Mouse (Mus musculus) liver, embryonic 14.5 days (tissue): ENCODE results near the gene Dennd1a. TPM values are rescaled to one million over a fixed set of nuclear protein-coding genes. Genes with fewer than 3 reads are reported as not detected.

Source experiments
- ATAC-seq: fragments of 200-750 bp; cut with Nextera tagmentation; 2 replicates; pipeline ENCODE4 v1.8.0; 2017; ENCODE audit warnings: moderate number of reproducible peaks, mild to moderate bottlenecking, moderate library complexity; ENCODE audit not compliant: insufficient read depth
- DNase-seq, 3 experiments: peaks; one replicate each; pipeline ENCODE4 v3.0.0-alpha.2; 2012 to 2013; ENCODE audit warnings: low read depth in 3 of 3, low spot score in 3 of 3
- H3K27ac ChIP-seq: fragments of 300-500 bp; sonication (generic); 2 replicates; pipeline ENCODE4 v1.5.1; 2014; ENCODE audit warnings: moderate library complexity, mild to moderate bottlenecking, control low read depth, inconsistent platforms
- H3K27me3 ChIP-seq: fragments of 300-500 bp; sonication (generic); 2 replicates; pipeline ENCODE4 v1.6.1; 2014; ENCODE audit warnings: mild to moderate bottlenecking, low read length, moderate library complexity; ENCODE audit not compliant: control insufficient read depth, insufficient read depth
- H3K36me3 ChIP-seq: fragments of 300-500 bp; sonication (generic); replicated peaks from 2 replicates; pipeline ENCODE4 v1.6.1; 2014; ENCODE audit warnings: low read depth; ENCODE audit not compliant: control insufficient read depth, insufficient read depth
- H3K4me1 ChIP-seq, 2 experiments: fragments of 200-500 bp in 1 of 2; fragments of 300-500 bp in 1 of 2; sonication (generic) in 1 of 2; replicated peaks; 2 replicates each; pipeline ENCODE4 v1.6.1; 2012 to 2014; ENCODE audit warnings: antibody characterized with exemption in 1 of 2, inconsistent platforms in 1 of 2, low read length in 1 of 2; ENCODE audit not compliant: control insufficient read depth in 2 of 2, insufficient read depth in 2 of 2
- H3K4me2 ChIP-seq: fragments of 300-500 bp; sonication (generic); 2 replicates; pipeline ENCODE4 v1.6.1; 2014; ENCODE audit warnings: low read depth, mild to moderate bottlenecking, control low read depth, moderate library complexity
- H3K4me3 ChIP-seq, 2 experiments: fragments of 200-500 bp in 1 of 2; fragments of 300-500 bp in 1 of 2; sonication (generic) in 1 of 2; 2 replicates each; pipeline ENCODE4 v1.5.1; 2012 to 2014; ENCODE audit warnings: low read depth in 2 of 2, low read length in 2 of 2, mild to moderate bottlenecking in 2 of 2, control low read depth in 1 of 2, inconsistent platforms in 1 of 2, moderate library complexity in 1 of 2; ENCODE audit not compliant: insufficient read depth in 1 of 2
- H3K9ac ChIP-seq: fragments of 300-500 bp; sonication (generic); replicated peaks from 2 replicates; pipeline ENCODE4 v1.6.1; 2014; ENCODE audit warnings: mild to moderate bottlenecking, control low read depth, moderate library complexity
- H3K9me3 ChIP-seq: fragments of 300-500 bp; sonication (generic); 2 replicates; pipeline ENCODE4 v1.6.1; 2016; ENCODE audit warnings: low read length, mixed read lengths; ENCODE audit not compliant: control insufficient read depth
- CTCF ChIP-seq: IDR thresholded peaks from 2 replicates; pipeline ENCODE4 v1.5.1; 2016; ENCODE audit warnings: antibody characterized with exemption, low read depth, control low read depth
- EP300 ChIP-seq: IDR thresholded peaks from 2 replicates; pipeline ENCODE4 v1.6.1; 2016; ENCODE audit warnings: antibody characterized with exemption, low read depth
- WGBS: fragments of 180-500 bp; shearing (Covaris S2); extraction: QIAGEN DNeasy Blood & Tissue Kit; methylation state at CpG from one replicate; pipeline ENCODE4 v1.1.7; 2014; ENCODE audit not compliant: insufficient replicate concordance; 5-methylcytosine and 5-hydroxymethylcytosine counted together
- polyA plus RNA-seq, 2 experiments: library from polyadenylated mRNA; depleted of rRNA in 1 of 2; stranded (reverse) in 1 of 2; unstranded in 1 of 2; fragments of >200 nt; fragmentation: Nextera tagmentation in 1 of 2; extraction: Ambion mirVana in 1 of 2; gene quantifications; 2 replicates each; pipeline versions ENCODE4 v1.2.1 to v1.2.3; 2012 to 2014

Gene Dennd1a
- polyA plus RNA-seq, 2 experiments = 5.5 to 6.5 TPM

DNA sequence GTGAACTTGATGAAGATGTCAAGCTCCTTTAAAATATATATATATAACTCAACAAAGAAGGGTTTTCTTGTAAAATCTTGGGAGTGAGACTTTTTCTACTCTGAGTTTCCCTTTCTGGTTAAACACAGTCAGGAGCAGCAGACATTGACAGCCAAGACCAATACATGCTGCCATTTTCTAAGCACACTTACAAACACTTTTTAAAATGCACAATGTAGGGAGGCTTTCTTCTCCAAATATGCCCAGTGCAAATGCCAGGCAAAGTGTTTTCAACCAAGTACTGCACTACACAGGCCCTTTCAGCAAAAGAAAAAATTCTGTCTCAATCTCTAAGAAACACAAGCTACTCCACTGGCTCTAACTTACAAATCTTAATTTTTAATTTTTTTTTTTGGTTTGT lies 65.7 kb downstream of the Dennd1a start:
- Histone ChIP-seq H3K27me3 (no peaks in the 10 kb centered on the region), H3K4me1 (peaks cover 11 to 14% of the 10 kb centered on the region in 2 experiments), H3K9ac (no peak overlapping the region), H3K36me3 (no peaks in the 10 kb centered on the region), H3K9me3 (no peaks in the 10 kb centered on the region), H3K4me3 (no peak overlapping the region), H3K27ac (no peak overlapping the region), H3K4me2 (no peak overlapping the region)
- DNase-seq (no peak), ATAC-seq (no peak)
- TF ChIP-seq CTCF = no peak
- TF ChIP-seq EP300 = no peak

GRCm38 (mm10) chr2:38220687-38221435 lies 66.3 kb downstream of the Dennd1a start:
- no peak for DNase-seq

DNA sequence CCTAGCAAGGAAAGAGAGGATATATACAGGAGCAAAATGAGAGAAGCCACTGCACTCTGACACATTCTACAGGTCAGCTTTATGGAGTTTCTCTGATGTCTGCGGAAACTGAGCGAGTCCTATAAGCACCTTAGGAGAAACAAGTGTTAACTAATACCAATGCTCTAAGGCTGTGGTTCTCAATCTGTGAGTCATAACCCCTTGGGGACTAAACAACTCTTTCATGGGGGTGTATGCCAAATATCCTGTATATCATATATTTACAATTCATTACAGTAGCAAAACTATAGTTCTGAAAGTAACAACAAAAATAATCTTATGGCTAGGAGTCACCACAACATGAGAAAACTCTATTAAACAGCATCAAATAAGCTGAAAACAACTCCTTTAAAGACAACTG lies 67.5 kb downstream of the Dennd1a start:
- H3K9ac ChIP-seq = no peak overlapping the region
- ATAC-seq = no peak
- no peak overlapping the region for H3K4me2 ChIP-seq
- H3K36me3 ChIP-seq = no peaks in the 10 kb centered on the region
- DNase-seq = no peak
- H3K4me1 ChIP-seq = peaks cover 11 to 14% of the 10 kb centered on the region in 2 experiments
- H3K9me3 ChIP-seq = no peaks in the 10 kb centered on the region
- H3K27ac ChIP-seq = no peak overlapping the region
- TF ChIP-seq CTCF (no peak), EP300 (no peak)
- H3K4me3 ChIP-seq = no peak overlapping the region
- WGBS = 88% methylated on average over 2 of the region's 2 CpGs
- H3K27me3 ChIP-seq = no peaks in the 10 kb centered on the region

More at GRCm38 (mm10) chr2:38220687-38221435, 66.3 kb downstream of the Dennd1a start:
- no peaks in the 10 kb centered on the region for H3K36me3 ChIP-seq
- TF ChIP-seq CTCF = no peak
- TF ChIP-seq EP300 = no peak
- H3K27me3 ChIP-seq = no peaks in the 10 kb centered on the region
- no peak overlapping the region for H3K27ac ChIP-seq
- no peaks in the 10 kb centered on the region for H3K9me3 ChIP-seq
- no peak overlapping the region for H3K4me2 ChIP-seq
- no peak for ATAC-seq
- WGBS = 59% methylated on average over 4 of the region's 4 CpGs
- H3K4me1 ChIP-seq = peaks cover 11 to 14% of the 10 kb centered on the region in 2 experiments
- H3K4me3 ChIP-seq = no peak overlapping the region
- H3K9ac ChIP-seq = no peak overlapping the region

DNA sequence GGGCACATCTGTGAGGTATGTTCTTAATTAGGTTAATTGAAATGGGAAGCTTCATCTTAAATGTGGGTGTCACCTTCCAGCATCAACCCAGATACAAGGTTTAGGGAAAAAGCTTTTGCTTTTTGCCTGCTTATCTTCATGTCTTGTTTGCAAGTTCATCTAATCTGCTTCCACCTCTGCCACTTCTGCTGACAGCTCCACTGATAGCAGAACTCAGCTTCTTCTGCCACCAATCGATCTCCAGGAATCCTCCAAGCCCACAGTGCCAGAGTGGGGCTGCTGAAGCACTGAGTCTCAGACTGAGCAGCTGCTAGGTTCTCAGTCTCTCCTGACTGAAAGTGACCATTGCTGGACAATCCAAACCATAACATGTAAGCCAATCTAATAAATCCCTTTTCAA lies 74.1 kb downstream of the Dennd1a start:
- ATAC-seq (peak; percentile 47; the same call in 1 of the 2 replicates), DNase-seq (peak in 1 of 3 experiments; percentile 28)
- H3K4me3 ChIP-seq = no peak overlapping the region
- no peak overlapping the region for H3K9ac ChIP-seq
- peaks cover 13 to 15% of the 10 kb centered on the region in 2 experiments for H3K4me1 ChIP-seq
- no peak overlapping the region for H3K27ac ChIP-seq
- no peaks in the 10 kb centered on the region for H3K9me3 ChIP-seq
- H3K27me3 ChIP-seq = no peaks in the 10 kb centered on the region
- TF ChIP-seq EP300 (peak; percentile 50), CTCF (no peak)
- H3K36me3 ChIP-seq = no peaks in the 10 kb centered on the region
- no peak overlapping the region for H3K4me2 ChIP-seq
- 7% methylated on average over 1 of the region's 1 CpGs for WGBS

DNA sequence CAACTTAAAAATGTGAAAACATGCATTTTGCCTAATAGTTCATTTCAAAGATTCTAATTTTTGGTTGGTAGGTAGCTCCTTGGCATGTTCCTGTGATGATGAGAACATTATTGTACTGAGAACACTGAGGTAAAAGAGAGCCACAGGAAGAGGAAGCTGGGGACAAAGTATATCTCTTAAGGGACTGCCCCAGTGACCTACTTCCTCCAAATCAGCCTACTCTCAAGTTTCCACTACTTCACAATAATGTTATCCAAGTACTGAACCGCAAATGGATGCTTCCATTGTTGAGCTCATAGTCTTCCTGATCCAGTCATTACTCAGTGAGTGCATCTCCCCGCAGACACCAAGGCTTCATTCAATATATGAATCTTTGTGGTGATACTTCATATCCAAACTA lies 75.8 kb downstream of the Dennd1a start:
- H3K4me1 ChIP-seq = peaks cover 6% of the 10 kb centered on the region in 2 experiments; a peak in 3 of 4 replicates
- H3K9me3 ChIP-seq = no peaks in the 10 kb centered on the region
- TF ChIP-seq EP300 (no peak), CTCF (no peak)
- H3K4me3 ChIP-seq = no peak overlapping the region
- WGBS = 71% methylated on average over 2 of the region's 2 CpGs
- no peak overlapping the region for H3K4me2 ChIP-seq
- no peak for DNase-seq
- H3K9ac ChIP-seq = no peak overlapping the region
- H3K27me3 ChIP-seq = no peaks in the 10 kb centered on the region
- H3K27ac ChIP-seq = no peak overlapping the region
- ATAC-seq = no peak
- H3K36me3 ChIP-seq = no peaks in the 10 kb centered on the region
